Mouse (Mus musculus): ENCODE data around the gene a. TPM values are rescaled to one million over a fixed set of nuclear protein-coding genes. Genes with fewer than 3 reads are reported as not detected.
"Not testable (repeated sequence)": the region's sequence is repeated elsewhere in the genome, so short reads cannot be mapped to it uniquely, and the experiment has no call there.

a gene
- polyA plus RNA-seq, 1 experiment, result not detected

DNA sequence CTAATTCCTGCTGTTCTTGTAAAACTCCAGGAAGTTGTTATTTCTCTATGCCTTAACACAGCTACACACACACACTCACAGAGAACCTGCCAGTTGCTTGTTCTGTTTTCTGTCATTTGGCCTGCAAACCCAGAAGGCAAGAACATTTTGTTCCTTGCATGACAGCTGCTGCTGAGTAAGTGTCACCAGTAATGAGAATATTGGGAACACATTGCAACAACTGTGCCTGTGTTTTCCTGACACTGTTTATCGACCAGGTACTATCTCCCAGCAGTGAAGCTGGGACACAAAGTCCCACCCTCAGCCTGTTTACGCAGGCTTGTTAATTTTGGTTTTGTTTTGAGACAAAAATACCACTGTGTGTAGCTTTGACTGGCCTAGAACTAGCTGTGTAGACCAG, 261.5 kb downstream of the a start:
- TF ChIP-seq CTCF (IDR thresholded peaks at IDR 0.05; ENCODE audit: insufficient read depth, low read length) (no peak), POLR2A (IDR thresholded peaks at IDR 0.05; ENCODE audit: borderline replicate concordance, extremely low read depth, low read depth, low read length) (no peak)
- Histone ChIP-seq H3K4me3 (replicated peaks; ENCODE audit: extremely low read depth, low read depth, low read length) (no peak overlapping the region), H3K4me1 (ENCODE audit: control insufficient read depth, insufficient read depth, low read length) (peaks cover 5% of the 10 kb centered on the region)
- no peak for DNase-seq
- 75% methylated on average over 2 of the region's 2 CpGs for WGBS

DNA sequence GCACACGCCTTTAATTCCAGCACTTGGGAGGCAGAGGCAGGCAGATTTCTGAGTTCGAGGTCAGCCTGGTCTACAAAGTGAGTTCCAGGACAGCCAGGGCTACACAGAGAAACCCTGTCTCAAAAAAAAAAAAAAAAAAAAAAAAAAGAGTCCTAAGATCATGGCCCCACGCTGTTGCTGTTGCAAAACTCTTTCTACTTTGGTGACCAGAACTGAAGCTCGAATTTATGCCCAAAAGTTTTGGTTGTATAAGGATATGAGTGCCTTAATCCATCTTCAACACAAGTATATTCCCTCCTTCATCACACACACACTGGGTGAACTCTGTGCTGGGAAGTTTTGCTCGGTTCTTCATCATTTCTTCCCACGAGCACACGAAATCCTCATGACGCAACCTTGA, 262.3 kb downstream of the a start:
- H3K4me3 ChIP-seq (replicated peaks; ENCODE audit: extremely low read depth, low read depth, low read length); H3K4me1 ChIP-seq (ENCODE audit: control insufficient read depth, insufficient read depth, low read length); DNase-seq: not testable (repeated sequence)
- 80% methylated on average over 8 of the region's 8 CpGs for WGBS

DNA sequence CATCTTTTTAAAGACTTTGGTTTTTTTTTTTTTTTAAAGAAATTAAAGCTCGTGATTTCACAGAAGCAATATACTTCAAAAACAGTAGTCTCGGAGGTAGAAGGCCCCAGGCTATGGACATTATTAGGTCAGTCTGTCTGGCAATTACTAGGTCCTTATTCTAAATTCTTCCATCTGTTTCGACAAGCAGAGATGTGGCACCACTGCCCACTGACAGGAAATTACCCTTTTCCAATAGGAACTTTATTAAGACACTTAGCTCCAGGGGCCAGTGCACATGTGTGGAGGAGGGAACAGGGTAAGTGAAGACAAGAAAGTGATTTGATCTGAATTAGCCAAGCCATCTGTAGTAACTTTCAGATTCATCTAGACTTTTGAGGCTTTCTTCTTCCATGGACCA, 263.5 kb downstream of the a start:
- WGBS, result 92% methylated on average over 3 of the region's 3 CpGs
- no peak for DNase-seq

DNA sequence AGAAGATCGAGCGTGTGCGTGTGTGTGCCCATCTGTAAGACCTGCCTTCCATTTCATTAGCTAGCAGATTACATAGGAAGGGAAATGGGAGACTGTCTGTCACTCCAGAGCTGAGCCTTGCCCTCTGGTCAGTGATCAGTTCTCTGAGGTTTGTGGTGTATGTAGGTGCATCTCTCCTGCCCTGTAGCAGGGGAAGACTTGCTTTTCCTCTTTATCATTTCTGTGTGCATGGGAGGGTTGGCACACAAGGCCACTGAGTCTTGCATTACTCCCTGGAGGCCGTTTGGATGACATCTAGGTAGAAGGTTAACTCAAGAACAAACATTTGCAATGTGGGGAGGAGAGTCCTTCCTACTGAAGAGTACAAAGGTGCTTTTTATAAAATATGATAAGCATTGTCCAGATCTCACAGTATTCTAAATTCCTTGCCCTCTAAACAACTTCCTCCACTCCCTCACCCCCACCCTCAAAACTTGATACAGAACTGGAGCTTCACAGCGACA, 264.9 kb downstream of the a start:
- no peak overlapping the region for H3K4me3 ChIP-seq (replicated peaks; ENCODE audit: extremely low read depth, low read depth, low read length)
- 70% methylated on average over 5 of the region's 5 CpGs for WGBS
- no peak for TF ChIP-seq POLR2A (IDR thresholded peaks at IDR 0.05; ENCODE audit: borderline replicate concordance, extremely low read depth, low read depth, low read length)
- TF ChIP-seq CTCF (IDR thresholded peaks at IDR 0.05; ENCODE audit: insufficient read depth, low read length), result no peak
- DNase-seq, result no peak
- no peaks in the 10 kb centered on the region for H3K4me1 ChIP-seq (ENCODE audit: control insufficient read depth, insufficient read depth, low read length)

More for the DNA sequence above, 263.5 kb downstream of the a start:
- peaks cover 5% of the 10 kb centered on the region for H3K4me1 ChIP-seq (ENCODE audit: control insufficient read depth, insufficient read depth, low read length)
- no peak for TF ChIP-seq CTCF (IDR thresholded peaks at IDR 0.05; ENCODE audit: insufficient read depth, low read length)
- no peak for TF ChIP-seq POLR2A (IDR thresholded peaks at IDR 0.05; ENCODE audit: borderline replicate concordance, extremely low read depth, low read depth, low read length)
- no peak overlapping the region for H3K4me3 ChIP-seq (replicated peaks; ENCODE audit: extremely low read depth, low read depth, low read length)

- 68% methylated on average over 1 of the region's 1 CpGs for WGBS
- Histone ChIP-seq H3K4me3 (replicated peaks; ENCODE audit: extremely low read depth, low read depth, low read length) (no peak overlapping the region), H3K4me1 (ENCODE audit: control insufficient read depth, insufficient read depth, low read length) (no peaks in the 10 kb centered on the region)
- DNase-seq, result no peak
- TF ChIP-seq CTCF (IDR thresholded peaks at IDR 0.05; ENCODE audit: insufficient read depth, low read length) (no peak), POLR2A (IDR thresholded peaks at IDR 0.05; ENCODE audit: borderline replicate concordance, extremely low read depth, low read depth, low read length) (no peak)
Measured at GRCm38 (mm10) chr2:155057361-155057760, 266.2 kb downstream of the a start.

DNA sequence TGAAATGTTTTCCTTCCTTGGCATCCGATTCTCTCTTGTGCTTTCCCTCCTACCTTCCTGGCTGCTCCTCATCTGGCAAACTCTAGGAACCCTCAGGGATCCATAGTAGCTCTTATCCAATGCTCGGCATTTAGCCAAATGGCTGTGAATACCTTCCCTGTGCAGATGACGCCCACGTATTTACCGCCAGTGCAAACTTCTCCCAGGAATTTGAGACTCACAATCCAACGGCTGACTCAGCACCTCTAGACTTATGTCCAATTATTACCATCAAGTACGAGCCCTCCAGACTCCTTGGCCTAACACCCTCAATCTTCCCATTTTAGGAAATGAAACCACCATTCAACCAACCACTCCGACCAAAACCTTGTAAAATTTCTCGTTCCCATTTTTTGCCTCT, 279.8 kb downstream of the a start:
- Histone ChIP-seq H3K4me3 (replicated peaks; ENCODE audit: extremely low read depth, low read depth, low read length) (no peak overlapping the region), H3K4me1 (ENCODE audit: control insufficient read depth, insufficient read depth, low read length) (peaks cover 2% of the 10 kb centered on the region; the same call in 1 of the 2 replicates)
- no peak for TF ChIP-seq POLR2A (IDR thresholded peaks at IDR 0.05; ENCODE audit: borderline replicate concordance, extremely low read depth, low read depth, low read length)
- DNase-seq, result no peak
- WGBS, result 77% methylated on average over 9 of the region's 9 CpGs

DNA sequence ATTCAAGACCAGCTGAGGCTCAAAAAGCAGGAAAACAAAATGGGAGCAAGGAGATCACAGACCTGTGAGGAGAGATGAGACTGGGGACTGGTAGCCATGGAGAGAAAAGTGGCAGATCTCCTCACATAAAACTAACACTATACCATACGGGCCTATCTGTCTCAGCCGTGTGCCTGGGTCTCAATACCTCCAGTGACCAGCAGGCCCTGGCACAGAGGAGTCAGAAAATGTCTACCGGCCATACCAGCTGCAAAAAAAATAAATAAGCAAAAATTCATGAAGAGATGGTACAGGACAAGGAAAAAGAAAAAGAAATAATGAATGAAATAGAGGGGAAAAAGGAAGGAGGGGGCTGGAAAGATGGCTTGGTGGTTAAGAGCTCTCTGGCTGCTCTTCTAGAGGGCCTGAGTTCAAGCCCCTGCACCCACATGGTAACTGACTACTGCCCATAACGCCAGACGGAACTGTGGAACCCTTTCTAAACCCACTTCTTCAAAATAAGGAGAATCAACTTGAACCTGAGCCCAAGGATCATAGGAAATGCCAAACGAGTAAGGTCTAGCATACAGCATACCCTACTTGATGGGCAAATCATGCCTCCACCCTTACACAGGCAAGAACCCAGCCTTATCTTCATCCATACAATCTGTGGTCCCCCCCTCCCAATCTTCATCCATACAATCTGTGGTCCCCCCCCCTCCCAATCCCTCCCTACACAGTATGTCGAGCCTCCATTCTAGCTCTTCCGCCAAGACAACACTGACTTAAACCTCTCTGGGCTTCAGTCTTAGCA, 281.3 kb downstream of the a start:
- Histone ChIP-seq H3K4me3 (replicated peaks; ENCODE audit: extremely low read depth, low read depth, low read length) (no peak overlapping the region), H3K4me1 (ENCODE audit: control insufficient read depth, insufficient read depth, low read length) (peaks cover 2% of the 10 kb centered on the region; the same call in 1 of the 2 replicates)
- no peak for DNase-seq
- no peak for TF ChIP-seq CTCF (IDR thresholded peaks at IDR 0.05; ENCODE audit: insufficient read depth, low read length)
- no peak for TF ChIP-seq POLR2A (IDR thresholded peaks at IDR 0.05; ENCODE audit: borderline replicate concordance, extremely low read depth, low read depth, low read length)
- 86% methylated on average over 8 of the region's 8 CpGs for WGBS

DNA sequence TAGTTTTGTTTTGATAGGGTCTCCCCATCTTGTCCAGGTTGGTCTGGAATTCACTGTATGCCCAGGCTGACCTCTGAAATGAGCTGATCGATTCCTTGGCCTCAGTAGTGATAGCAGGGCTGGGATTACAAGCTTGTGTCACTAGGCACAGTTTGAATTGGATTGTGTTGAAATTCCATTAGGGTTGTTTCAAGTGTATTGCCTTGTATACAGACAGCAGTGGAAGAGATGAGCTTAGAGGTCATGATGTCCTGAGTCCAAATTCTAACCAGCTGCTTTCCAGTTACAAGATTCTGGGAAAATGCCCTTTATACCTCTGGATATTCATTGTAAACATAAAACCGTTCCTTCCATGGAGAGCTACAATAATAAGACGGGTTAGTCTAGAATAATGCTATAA, 282.1 kb downstream of the a start:
- Histone ChIP-seq H3K4me1 (ENCODE audit: control insufficient read depth, insufficient read depth, low read length) (peaks cover 2% of the 10 kb centered on the region; the same call in 1 of the 2 replicates), H3K4me3 (replicated peaks; ENCODE audit: extremely low read depth, low read depth, low read length) (no peak overlapping the region)
- no peak for DNase-seq
- TF ChIP-seq POLR2A (IDR thresholded peaks at IDR 0.05; ENCODE audit: borderline replicate concordance, extremely low read depth, low read depth, low read length), result no peak
- no peak for TF ChIP-seq CTCF (IDR thresholded peaks at IDR 0.05; ENCODE audit: insufficient read depth, low read length)
- WGBS, result 20% methylated on average over 3 of the region's 3 CpGs

- Histone ChIP-seq H3K4me3 (replicated peaks; ENCODE audit: extremely low read depth, low read depth, low read length) (peak within 1 kb of the TSS; percentile 98), H3K4me1 (ENCODE audit: control insufficient read depth, insufficient read depth, low read length) (peaks cover 2% of the 10 kb centered on the region; the same call in 1 of the 2 replicates)
- DNase-seq, result peak; percentile 93
- WGBS, result under 1% methylated on average over 56 of the region's 56 CpGs
- TF ChIP-seq CTCF (IDR thresholded peaks at IDR 0.05; ENCODE audit: insufficient read depth, low read length) (no peak), POLR2A (IDR thresholded peaks at IDR 0.05; ENCODE audit: borderline replicate concordance, extremely low read depth, low read depth, low read length) (peak; percentile 72; the same call in 1 of the 2 replicates)
Measured at GRCm38 (mm10) chr2:155073978-155074765, 283.0 kb downstream of the a start, which contains the start of gene Ahcy. Gene Ahcy, minus strand, starts transcription at chr2:155074497.
